In genomic region chr5:29894606-29895595, GRCm38 (mm10) we compare ENCODE assay signal across 9 mouse cellular contexts.
A peak's percentile ranks its signal among the peaks of the same experiment; 100 is the strongest.
DNase-seq lines count a peak whose midpoint lies in the region; ATAC-seq and TF ChIP-seq lines count a peak whose summit lies in the region.
"Had no signal": no experiment of that assay in that cellular context is flagged by ENCODE, and none has a peak within 500 bp of the region (broad histone marks: within the 10 kb centered on the region; RNA-seq: fewer than 3 reads in every experiment).

No protein-coding gene starts in this region.

- H3K4me1 ChIP-seq in forebrain, embryonic 13.5 days = peaks cover 9% of the 10 kb centered on the region; the same call in 1 of the 2 replicates
- H3K4me1 ChIP-seq in hindbrain, embryonic 13.5 days (replicated peaks) = peaks cover 6% of the 10 kb centered on the region
- H3K4me1 ChIP-seq in thymus, adult 2 months (replicated peaks; ENCODE audit: control insufficient read depth, insufficient read depth, low read length) = peaks cover 4% of the 10 kb centered on the region

- DNase-seq in Muller cell, postnatal 12 days (ENCODE audit: inconsistent ontology term) = peak; percentile 65
- DNase-seq in lung, postnatal 14 days = peak; percentile 18
- DNase-seq in right cerebral cortex, postnatal 4 days = no peak
- no peak for DNase-seq in urinary bladder, postnatal 14 days (ENCODE audit: low spot score)
- DNase-seq in layer of hippocampus, adult 18-20 months (ENCODE audit: low spot score in 2 of 2) = no peak
- DNase-seq in thymus, adult 2 months = no peak

- no peak for TF ChIP-seq POLR2A in thymus, adult 2 months (IDR thresholded peaks at IDR 0.05; ENCODE audit: control insufficient read depth, extremely low read depth, insufficient read depth, low read length, poor library complexity)

- H3K9me3 ChIP-seq in forebrain, embryonic 13.5 days (replicated peaks) = no peaks in the 10 kb centered on the region
- no peaks in the 10 kb centered on the region for H3K9me3 ChIP-seq in hindbrain, embryonic 13.5 days
- H3K9me3 ChIP-seq: liver, embryonic 13.5 days had no signal

- no peak overlapping the region for H3K9ac ChIP-seq in forebrain, embryonic 13.5 days
- H3K9ac ChIP-seq in hindbrain, embryonic 13.5 days = peak overlapping the region; percentile 20; the same call in 1 of the 2 replicates
- H3K9ac ChIP-seq: liver, embryonic 13.5 days had no signal

- 20% methylated on average over 9 of the region's 9 CpGs for WGBS in forebrain, embryonic 13.5 days
- WGBS in hindbrain, embryonic 13.5 days = 24% methylated on average over 9 of the region's 9 CpGs
- 90% methylated on average over 9 of the region's 9 CpGs for WGBS in thymus, adult 2 months

- H3K27ac ChIP-seq in forebrain, embryonic 13.5 days = no peak overlapping the region
- no peak overlapping the region for H3K27ac ChIP-seq in hindbrain, embryonic 13.5 days
- no peak overlapping the region for H3K27ac ChIP-seq in thymus, adult 2 months (ENCODE audit: control insufficient read depth, insufficient read depth, low read length)
- H3K27ac ChIP-seq: liver, embryonic 13.5 days had no signal

- TF ChIP-seq CTCF in thymus, adult 2 months (IDR thresholded peaks at IDR 0.05; ENCODE audit: borderline replicate concordance, control insufficient read depth, extremely low read depth, insufficient read depth, low read length, poor library complexity) = no peak

- peak overlapping the region; percentile 28 for H3K4me2 ChIP-seq in forebrain, embryonic 13.5 days
- peak overlapping the region; percentile 23; the same call in 1 of the 2 replicates for H3K4me2 ChIP-seq in hindbrain, embryonic 13.5 days

- H3K27me3 ChIP-seq in forebrain, embryonic 13.5 days = no peaks in the 10 kb centered on the region
- no peaks in the 10 kb centered on the region for H3K27me3 ChIP-seq in hindbrain, embryonic 13.5 days
- H3K27me3 ChIP-seq in thymus, adult 2 months (ENCODE audit: control insufficient read depth, insufficient read depth, low read length) = no peaks in the 10 kb centered on the region
- H3K27me3 ChIP-seq: liver, embryonic 13.5 days had no signal

- no peaks in the 10 kb centered on the region for H3K36me3 ChIP-seq in forebrain, embryonic 13.5 days (ENCODE audit: poor library complexity, severe bottlenecking)
- no peaks in the 10 kb centered on the region for H3K36me3 ChIP-seq in hindbrain, embryonic 13.5 days
- no peaks in the 10 kb centered on the region for H3K36me3 ChIP-seq in thymus, adult 2 months (ENCODE audit: control insufficient read depth, insufficient read depth, low read length)
- H3K36me3 ChIP-seq: liver, embryonic 13.5 days had no signal

- no peak for ATAC-seq in forebrain, embryonic 13.5 days
- ATAC-seq in hindbrain, embryonic 13.5 days (ENCODE audit: low FRiP score) = no peak

- H3K4me3 ChIP-seq in forebrain, embryonic 13.5 days = no peak overlapping the region
- no peak overlapping the region for H3K4me3 ChIP-seq in hindbrain, embryonic 13.5 days
- H3K4me3 ChIP-seq in thymus, adult 2 months (ENCODE audit: control insufficient read depth, insufficient read depth, low read length) = no peak overlapping the region
- H3K4me3 ChIP-seq: liver, embryonic 13.5 days had no signal

Comparison
In these comparisons a context has a peak if more than half of its experiments do, and no peak if none do; other contexts are left out.
1. DNase-seq: peak in Muller cell, postnatal 12 days (single experiment) and lung, postnatal 14 days (single experiment); none in right cerebral cortex, postnatal 4 days (single experiment), urinary bladder, postnatal 14 days (single experiment), layer of hippocampus, adult 18-20 months (0 of 2) and thymus, adult 2 months (single experiment).